Mouse (Mus musculus) neural tube, embryonic 13.5 days (tissue): ENCODE results near the gene Tgfbr3. TPM values are rescaled to one million over a fixed set of nuclear protein-coding genes. Genes with fewer than 3 reads are reported as not detected.
A peak's percentile ranks its signal among the peaks of the same experiment; 100 is the strongest.

ENCODE experiments used
- ATAC-seq: fragments of 200-750 bp; cut with Nextera tagmentation; 2 replicates; pipeline ENCODE4 v1.8.0; 2017; ENCODE audit warnings: low read depth, mild to moderate bottlenecking, moderate TSS enrichment, moderate library complexity
- H3K27ac ChIP-seq: fragments of 300-500 bp; sonication (generic); replicated peaks from 2 replicates; pipeline ENCODE4 v1.5.1; 2015; ENCODE audit warnings: moderate library complexity, mild to moderate bottlenecking, inconsistent platforms
- H3K27me3 ChIP-seq: fragments of 300-500 bp; sonication (generic); 2 replicates; pipeline ENCODE4 v1.6.1; 2015; ENCODE audit warnings: mild to moderate bottlenecking, inconsistent platforms
- H3K36me3 ChIP-seq: fragments of 300-500 bp; sonication (generic); 2 replicates; pipeline ENCODE4 v1.6.1; 2015; ENCODE audit warnings: mild to moderate bottlenecking, inconsistent platforms
- H3K4me1 ChIP-seq: fragments of 300-500 bp; sonication (generic); replicated peaks from 2 replicates; pipeline ENCODE4 v1.6.1; 2015; ENCODE audit warnings: inconsistent platforms
- H3K4me2 ChIP-seq: fragments of 300-500 bp; sonication (generic); 2 replicates; pipeline ENCODE4 v1.6.1; 2015; ENCODE audit warnings: inconsistent platforms, mild to moderate bottlenecking, moderate library complexity
- H3K4me3 ChIP-seq: fragments of 300-500 bp; sonication (generic); 2 replicates; pipeline ENCODE4 v1.5.1; 2015; ENCODE audit warnings: mild to moderate bottlenecking, inconsistent platforms
- H3K9ac ChIP-seq: fragments of 300-500 bp; sonication (generic); 2 replicates; pipeline ENCODE4 v1.6.1; 2015; ENCODE audit warnings: moderate library complexity, mild to moderate bottlenecking, inconsistent platforms
- H3K9me3 ChIP-seq: fragments of 300-500 bp; sonication (generic); 2 replicates; pipeline ENCODE4 v1.6.1; 2016; ENCODE audit warnings: inconsistent platforms
- WGBS: fragments of 180-500 bp; shearing (Covaris S2); methylation state at CpG from one replicate; pipeline ENCODE4 v1.1.7; 2015; 5-methylcytosine and 5-hydroxymethylcytosine counted together
- polyA plus RNA-seq: library from polyadenylated mRNA; unstranded; fragments of >200 nt; fragmentation: Nextera tagmentation; extraction: Ambion mirVana; gene quantifications from 2 replicates; pipeline ENCODE4 v1.2.1, GENCODE M21; 2015

Gene Tgfbr3
- 6.9 and 7.8 TPM in 2 replicates for polyA plus RNA-seq

DNA sequence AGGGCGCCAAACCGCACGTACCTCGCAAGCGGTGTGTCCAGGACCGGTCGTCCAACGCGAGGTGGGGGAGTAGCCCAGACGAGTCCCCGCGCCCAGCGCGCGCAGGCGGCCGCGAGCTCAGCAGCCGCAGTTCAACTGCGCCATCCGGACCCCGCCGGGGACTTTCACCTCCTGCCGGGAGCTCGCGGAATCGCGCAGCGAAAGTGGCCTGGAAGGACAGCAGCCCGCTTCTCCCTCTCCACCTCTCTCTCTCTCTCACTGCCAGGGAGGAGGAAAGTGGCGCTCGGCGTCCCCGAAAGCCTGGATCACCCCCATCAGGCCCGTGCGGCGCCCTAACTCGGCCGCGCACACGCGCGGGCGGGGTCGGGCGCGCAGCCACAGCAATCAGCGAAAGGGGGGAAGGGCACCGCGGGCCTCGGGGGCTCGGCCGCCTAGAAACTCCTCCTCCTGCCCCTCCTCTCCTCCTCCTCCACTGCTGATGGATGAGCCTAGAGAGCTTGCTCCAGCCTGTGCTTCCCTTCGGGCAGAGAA, at the start of gene Tgfbr3:
TSS of gene Tgfbr3 (minus strand) at position 396 of the 531 bp plus-strand sequence.
- Histone ChIP-seq H3K27ac (peak within 1 kb of the TSS; percentile 81), H3K27me3 (peaks cover 32% of the 10 kb centered on the region), H3K9me3 (no peaks in the 10 kb centered on the region), H3K4me3 (peak within 1 kb of the TSS; percentile 61), H3K36me3 (no peaks in the 10 kb centered on the region), H3K9ac (peak within 1 kb of the TSS; percentile 80), H3K4me2 (peak within 1 kb of the TSS; percentile 99), H3K4me1 (peaks cover 21% of the 10 kb centered on the region)
- peak; percentile 95 for ATAC-seq
- WGBS, result under 1% methylated on average over 50 of the region's 54 CpGs

- Histone ChIP-seq H3K9me3 (0 out of 2 replicates have a peak, but pooled peaks cover 6% of the 10 kb centered on the region), H3K27ac (no peak within 1 kb of the TSS), H3K4me1 (no peaks in the 10 kb centered on the region), H3K36me3 (no peaks in the 10 kb centered on the region), H3K9ac (no peak within 1 kb of the TSS), H3K27me3 (no peaks in the 10 kb centered on the region), H3K4me2 (no peak within 1 kb of the TSS), H3K4me3 (no peak within 1 kb of the TSS)
- ATAC-seq, result no peak
- 91% methylated on average over 30 of the region's 30 CpGs for WGBS
These were observed 41.5 kb upstream of the Tgfbr3 start, which contains the start of gene Brdt for GRCm38 (mm10) chr5:107330916-107331421. Brdt (plus strand) TSS chr5:107331159.

GRCm38 (mm10) chr5:107320703-107321102, 31.3 kb upstream of the Tgfbr3 start:
- Histone ChIP-seq H3K4me1 (no peaks in the 10 kb centered on the region), H3K4me3 (no peak overlapping the region), H3K27me3 (0 out of 2 replicates have a peak, but pooled peaks cover 4% of the 10 kb centered on the region), H3K9me3 (no peaks in the 10 kb centered on the region), H3K27ac (no peak overlapping the region), H3K4me2 (no peak overlapping the region), H3K36me3 (no peaks in the 10 kb centered on the region), H3K9ac (no peak overlapping the region)
- no peak for ATAC-seq
- WGBS, result 11% methylated on average over 1 of the region's 1 CpGs

DNA sequence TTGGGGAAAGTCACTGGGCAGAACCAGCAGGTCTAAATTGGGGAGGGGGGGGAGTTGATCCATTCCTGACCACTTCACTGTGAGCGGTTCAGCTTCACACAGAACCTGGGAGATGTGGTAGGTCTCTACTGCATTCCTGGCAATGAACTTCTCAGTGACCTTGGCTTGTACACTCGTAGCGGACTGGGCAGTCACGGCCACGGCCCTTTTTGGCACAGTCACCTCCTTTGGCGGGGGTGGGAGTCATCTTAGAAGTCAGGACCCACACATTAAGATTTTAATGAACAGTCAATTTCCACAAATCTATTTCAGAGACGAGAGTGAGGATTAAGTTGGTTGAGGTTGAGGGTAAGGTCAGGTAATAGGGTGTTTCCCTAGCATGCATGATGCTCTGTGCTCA, 27.7 kb upstream of the Tgfbr3 start:
- Histone ChIP-seq H3K27me3 (0 out of 2 replicates have a peak, but pooled peaks cover 4% of the 10 kb centered on the region), H3K4me3 (no peak overlapping the region), H3K4me2 (no peak overlapping the region), H3K36me3 (no peaks in the 10 kb centered on the region), H3K4me1 (no peaks in the 10 kb centered on the region), H3K27ac (no peak overlapping the region), H3K9me3 (no peaks in the 10 kb centered on the region), H3K9ac (no peak overlapping the region)
- WGBS, result 97% methylated on average over 7 of the region's 7 CpGs
- ATAC-seq, result no peak

GRCm38 (mm10) chr5:107307432-107307831, 18.0 kb upstream of the Tgfbr3 start:
- Histone ChIP-seq H3K4me2 (no peak overlapping the region), H3K9ac (no peak overlapping the region), H3K9me3 (no peaks in the 10 kb centered on the region), H3K27me3 (no peaks in the 10 kb centered on the region), H3K4me1 (peaks cover 5% of the 10 kb centered on the region; the same call in 1 of the 2 replicates), H3K4me3 (no peak overlapping the region), H3K27ac (no peak overlapping the region), H3K36me3 (no peaks in the 10 kb centered on the region)
- WGBS, result 73% methylated on average over 4 of the region's 4 CpGs
- ATAC-seq, result no peak

GRCm38 (mm10) chr5:107304117-107304825, 14.8 kb upstream of the Tgfbr3 start:
- WGBS, result 86% methylated on average over 13 of the region's 13 CpGs
- H3K9me3 ChIP-seq, result no peaks in the 10 kb centered on the region
- no peaks in the 10 kb centered on the region for H3K36me3 ChIP-seq
- no peak overlapping the region for H3K9ac ChIP-seq
- H3K4me3 ChIP-seq, result no peak overlapping the region
- peaks cover 5% of the 10 kb centered on the region; the same call in 1 of the 2 replicates for H3K4me1 ChIP-seq
- H3K27ac ChIP-seq, result no peak overlapping the region
- no peaks in the 10 kb centered on the region for H3K27me3 ChIP-seq
- no peak for ATAC-seq
- no peak overlapping the region for H3K4me2 ChIP-seq

- H3K9me3 ChIP-seq, result no peaks in the 10 kb centered on the region
- no peak overlapping the region for H3K4me2 ChIP-seq
- 60% methylated on average over 11 of the region's 11 CpGs for WGBS
- ATAC-seq, result no peak
- H3K27ac ChIP-seq, result no peak overlapping the region
- peaks cover 5% of the 10 kb centered on the region; the same call in 1 of the 2 replicates for H3K4me1 ChIP-seq
- no peaks in the 10 kb centered on the region for H3K36me3 ChIP-seq
- H3K9ac ChIP-seq, result no peak overlapping the region
- H3K4me3 ChIP-seq, result no peak overlapping the region
- no peaks in the 10 kb centered on the region for H3K27me3 ChIP-seq
These were observed 14.0 kb upstream of the Tgfbr3 start for GRCm38 (mm10) chr5:107303350-107303861.

DNA sequence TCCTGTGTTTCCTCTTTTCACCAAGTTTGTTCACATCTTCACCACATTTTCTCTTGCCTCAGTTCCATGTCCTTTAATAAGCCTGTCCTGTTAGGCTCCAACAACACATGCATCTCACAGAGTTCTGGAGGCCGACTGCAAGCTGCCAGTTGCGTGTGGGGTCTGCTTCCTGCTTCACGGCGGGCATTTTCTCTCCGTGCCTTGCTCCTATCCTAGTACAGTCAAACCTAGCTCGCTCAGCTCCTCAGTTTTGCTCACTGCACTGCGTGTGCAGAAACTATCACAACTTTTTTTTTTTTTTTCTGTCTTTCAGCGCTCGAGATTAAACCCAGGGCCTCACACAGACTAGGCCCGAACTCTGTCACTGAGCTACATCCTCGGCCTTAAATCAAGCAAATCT, 9.4 kb upstream of the Tgfbr3 start:
- 79% methylated on average over 11 of the region's 11 CpGs for WGBS
- H3K27ac ChIP-seq, result no peak overlapping the region
- H3K9me3 ChIP-seq, result no peaks in the 10 kb centered on the region
- no peak overlapping the region for H3K4me3 ChIP-seq
- H3K4me2 ChIP-seq, result no peak overlapping the region
- peaks cover 15% of the 10 kb centered on the region for H3K4me1 ChIP-seq
- no peaks in the 10 kb centered on the region for H3K27me3 ChIP-seq
- no peak overlapping the region for H3K9ac ChIP-seq
- H3K36me3 ChIP-seq, result no peaks in the 10 kb centered on the region
- ATAC-seq, result no peak

GRCm38 (mm10) chr5:107296512-107297322, 7.3 kb upstream of the Tgfbr3 start:
- WGBS, result 32% methylated on average over 9 of the region's 9 CpGs
- Histone ChIP-seq H3K27me3 (0 out of 2 replicates have a peak, but pooled peaks cover 1% of the 10 kb centered on the region), H3K4me3 (no peak overlapping the region)

DNA sequence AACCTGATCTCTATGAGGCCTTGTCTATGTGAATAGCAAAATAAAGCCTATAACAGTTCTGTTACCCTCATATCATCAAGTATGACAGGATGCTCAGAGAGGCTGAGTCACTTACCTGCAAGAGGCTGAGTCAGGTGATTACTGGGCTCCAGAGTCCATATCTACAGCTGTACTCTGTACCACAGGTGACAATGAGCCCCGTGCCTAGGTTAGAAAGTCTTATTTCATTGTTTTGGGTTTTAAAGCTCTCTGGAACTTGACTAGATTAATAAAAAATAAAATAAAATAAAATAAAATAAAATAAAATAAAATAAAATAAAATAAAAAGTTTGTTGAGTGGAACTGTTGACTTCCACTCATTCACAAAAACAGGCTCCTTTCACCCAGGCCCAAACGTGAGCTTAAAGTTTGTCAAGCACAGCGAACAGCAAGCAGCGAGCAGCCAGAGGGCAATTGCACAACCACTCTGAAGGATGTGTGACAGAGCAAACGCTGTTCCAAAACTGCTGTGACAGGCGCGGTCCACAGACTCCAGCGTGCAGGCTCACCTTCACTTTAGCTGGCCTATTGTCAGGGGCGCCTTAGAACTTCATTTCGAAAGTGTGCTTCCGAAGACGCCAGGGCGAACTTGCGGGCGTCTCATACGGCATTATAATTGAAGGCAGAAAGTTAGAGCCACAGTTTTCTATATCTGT, 6.5 kb upstream of the Tgfbr3 start:
- no peak overlapping the region for H3K9ac ChIP-seq
- H3K9me3 ChIP-seq, result no peaks in the 10 kb centered on the region
- WGBS, result 80% methylated on average over 16 of the region's 16 CpGs
- H3K27ac ChIP-seq, result no peak overlapping the region
- no peak overlapping the region for H3K4me3 ChIP-seq
- no peak for ATAC-seq
- no peaks in the 10 kb centered on the region for H3K36me3 ChIP-seq
- no peak overlapping the region for H3K4me2 ChIP-seq
- peaks cover 9% of the 10 kb centered on the region for H3K27me3 ChIP-seq
- H3K4me1 ChIP-seq, result peaks cover 10% of the 10 kb centered on the region; the same call in 1 of the 2 replicates

More at GRCm38 (mm10) chr5:107296512-107297322, 7.3 kb upstream of the Tgfbr3 start:
- Histone ChIP-seq H3K4me1 (peaks cover 10% of the 10 kb centered on the region; the same call in 1 of the 2 replicates), H3K9ac (no peak overlapping the region), H3K36me3 (no peaks in the 10 kb centered on the region), H3K9me3 (no peaks in the 10 kb centered on the region), H3K27ac (no peak overlapping the region), H3K4me2 (no peak overlapping the region)
- no peak for ATAC-seq

- Histone ChIP-seq H3K27me3 (peaks cover 16% of the 10 kb centered on the region), H3K9me3 (no peaks in the 10 kb centered on the region), H3K4me2 (no peak overlapping the region), H3K27ac (no peak overlapping the region), H3K36me3 (no peaks in the 10 kb centered on the region), H3K4me1 (peaks cover 13% of the 10 kb centered on the region), H3K4me3 (no peak overlapping the region), H3K9ac (no peak overlapping the region)
- WGBS, result 68% methylated on average over 8 of the region's 8 CpGs
- no peak for ATAC-seq
These were observed 5.8 kb upstream of the Tgfbr3 start for GRCm38 (mm10) chr5:107295061-107295816.
